Mouse (Mus musculus): ENCODE measurements around the gene Kctd3. TPM values are rescaled to one million over a fixed set of nuclear protein-coding genes. Genes with fewer than 3 reads are reported as not detected.

Gene Kctd3
- polyA plus RNA-seq, 1 experiment from 2014 or later = 36.2 TPM

- H3K27me3 ChIP-seq = no peaks in the 10 kb centered on the region
- no peak overlapping the region for H3K27ac ChIP-seq
- H3K4me2 ChIP-seq = no peak overlapping the region
- H3K9ac ChIP-seq = no peak overlapping the region
- H3K9me3 ChIP-seq = no peaks in the 10 kb centered on the region
- 88% methylated on average over 11 of the region's 11 CpGs for WGBS
- no peaks in the 10 kb centered on the region for H3K36me3 ChIP-seq
- no peak overlapping the region for H3K4me3 ChIP-seq
- ATAC-seq (ENCODE audit: low FRiP score) = no peak
- 0 out of 2 replicates have a peak, but pooled peaks cover 5% of the 10 kb centered on the region for H3K4me1 ChIP-seq (replicated peaks)
Measured at GRCm38 (mm10) chr1:188946849-188947248, 60.8 kb downstream of the Kctd3 start.

GRCm38 (mm10) chr1:188945326-188945725 is 62.3 kb downstream of the Kctd3 start:
- Histone ChIP-seq H3K9ac (no peak overlapping the region), H3K9me3 (no peaks in the 10 kb centered on the region), H3K27ac (no peak overlapping the region), H3K36me3 (no peaks in the 10 kb centered on the region), H3K4me3 (no peak overlapping the region), H3K27me3 (no peaks in the 10 kb centered on the region), H3K4me2 (no peak overlapping the region), H3K4me1 (replicated peaks) (0 out of 2 replicates have a peak, but pooled peaks cover 5% of the 10 kb centered on the region)
- WGBS = 59% methylated on average over 8 of the region's 8 CpGs
- no peak for ATAC-seq (ENCODE audit: low FRiP score)

- H3K27me3 ChIP-seq = no peaks in the 10 kb centered on the region
- ATAC-seq (ENCODE audit: low FRiP score) = no peak
- peaks cover 10% of the 10 kb centered on the region for H3K4me1 ChIP-seq (replicated peaks)
- no peak overlapping the region for H3K9ac ChIP-seq
- no peak overlapping the region for H3K4me3 ChIP-seq
- H3K9me3 ChIP-seq = no peaks in the 10 kb centered on the region
- WGBS = 62% methylated on average over 14 of the region's 14 CpGs
- no peaks in the 10 kb centered on the region for H3K36me3 ChIP-seq
- H3K27ac ChIP-seq = no peak overlapping the region
- no peak overlapping the region for H3K4me2 ChIP-seq
Measured at GRCm38 (mm10) chr1:188937246-188937780, 70.3 kb downstream of the Kctd3 start.
